In the genomic region with DNA sequence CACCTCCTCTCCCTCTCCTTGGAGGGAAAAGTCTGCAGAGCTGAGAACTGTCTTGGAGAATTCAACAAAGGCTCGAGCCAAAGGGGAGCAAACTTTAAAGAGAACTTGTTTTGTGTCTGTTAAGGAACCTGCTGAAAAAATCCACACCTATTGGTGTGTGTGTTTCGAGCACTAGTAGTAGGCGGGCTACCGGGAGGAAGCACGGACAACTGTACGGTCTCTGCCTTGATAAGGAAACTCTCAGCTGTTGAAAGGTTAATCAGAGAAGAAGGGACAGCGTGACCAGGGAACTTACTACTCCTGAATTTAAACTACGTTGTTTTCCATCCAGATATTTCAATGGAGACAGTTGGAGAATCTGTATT, we compare ENCODE assay signal across 8 mouse cellular contexts.
A peak's percentile ranks its signal among the peaks of the same experiment; 100 is the strongest.
DNase-seq lines count a peak whose midpoint lies in the region; ATAC-seq and TF ChIP-seq lines count a peak whose summit lies in the region.

No protein-coding gene starts in this region.

- H3K9ac ChIP-seq in heart, embryonic 14.5 days (ENCODE audit: low read length), result peak overlapping the region; percentile 89
- peak overlapping the region; percentile 27; the same call in 1 of the 2 replicates for H3K9ac ChIP-seq in ES-E14 (ENCODE audit: insufficient read depth, low read depth, low read length, poor library complexity, severe bottlenecking)

- in situ Hi-C loops in ES-E14 (cut with MboI; ENCODE audit: low sequenced_read_pairs in 2 of 2, unreplicated experiment in 2 of 2), result no loop called here

- H3K27ac ChIP-seq in heart, embryonic 14.5 days (replicated peaks in 1 of 2; ENCODE audit: control insufficient read depth in 1 of 2, insufficient read depth in 1 of 2, low read depth in 2 of 2, low read length in 2 of 2), result peak overlapping the region; percentile 96 to 100
- H3K27ac ChIP-seq in ES-E14 (ENCODE audit: insufficient read depth, low read depth, low read length, poor library complexity, severe bottlenecking), result no peak overlapping the region

- H3K4me2 ChIP-seq in heart, embryonic 14.5 days (ENCODE audit: low read length), result peak overlapping the region; percentile 75

- 0% methylated on average over 8 of the region's 8 CpGs for WGBS in heart, embryonic 14.5 days

- intact Hi-C loops in left cerebral cortex, postnatal 25 days (cut with DNase I), result loop anchor here (1.0 kb wide), 1 partner anchor 60 kb away; no protein-coding TSS in a partner anchor

- ATAC-seq in heart, embryonic 14.5 days (ENCODE audit: insufficient number of reproducible peaks, insufficient read depth, low FRiP score, low read depth), result peak; percentile 17; the same call in 1 of the 2 replicates
- ATAC-seq in granulocyte monocyte progenitor cell, adult 5-6 weeks (replicated peaks; ENCODE audit: poor library complexity, severe bottlenecking), result peak; percentile 24; the same call in 1 of the 2 replicates
- peak; percentile 25; the same call in 1 of the 2 replicates for ATAC-seq in megakaryocyte, adult 5-6 weeks (ENCODE audit: poor library complexity, severe bottlenecking)

- H3K9me3 ChIP-seq in heart, embryonic 14.5 days (ENCODE audit: control insufficient read depth, low read length), result no peaks in the 10 kb centered on the region
- no peaks in the 10 kb centered on the region for H3K9me3 ChIP-seq in ES-E14 (ENCODE audit: control insufficient read depth, insufficient read depth, low read depth, low read length)

- H3K27me3 ChIP-seq in heart, embryonic 14.5 days (ENCODE audit: control insufficient read depth, insufficient read depth, low read length), result no peaks in the 10 kb centered on the region

- H3K4me1 ChIP-seq in heart, embryonic 14.5 days (ENCODE audit: control insufficient read depth in 2 of 2, insufficient read depth in 2 of 2, low read length in 2 of 2), result peaks cover 34 to 72% of the 10 kb centered on the region in 2 experiments
- peaks cover 0 to 17% of the 10 kb centered on the region in 2 experiments; a peak in 2 of 4 replicates for H3K4me1 ChIP-seq in ES-E14 (ENCODE audit: control insufficient read depth in 2 of 2, insufficient read depth in 2 of 2, low read length in 2 of 2, poor library complexity in 1 of 2)

- H3K36me3 ChIP-seq in heart, embryonic 14.5 days (ENCODE audit: control insufficient read depth, insufficient read depth, low read length), result 0 out of 2 replicates have a peak, but pooled peaks cover 3% of the 10 kb centered on the region
- no peaks in the 10 kb centered on the region for H3K36me3 ChIP-seq in ES-E14 (ENCODE audit: control insufficient read depth, insufficient read depth, low read length, poor library complexity, severe bottlenecking)

- DNase-seq in heart, adult 8-10 months (ENCODE audit: low spot score), result no peak
- DNase-seq in ES-E14 (ENCODE audit: low read depth, low spot score), result no peak
- no peak for DNase-seq in left cerebral cortex, postnatal 25 days (ENCODE audit: low spot score in 2 of 2)
- no peak for DNase-seq in urinary bladder, postnatal 10 days (ENCODE audit: low spot score)
- DNase-seq in adrenal gland, postnatal 36 days, result no peak

- H3K4me3 ChIP-seq in heart, embryonic 14.5 days (ENCODE audit: control insufficient read depth in 1 of 2, insufficient read depth in 1 of 2, low read depth in 1 of 2, low read length in 2 of 2), result peak overlapping the region; percentile 57 to 58
- peak overlapping the region; percentile 52 to 68 for H3K4me3 ChIP-seq in ES-E14 (ENCODE audit: insufficient read depth in 1 of 2, low read depth in 1 of 2, low read length in 2 of 2, poor library complexity in 1 of 2, severe bottlenecking in 1 of 2)

TF ChIP-seq in ES-E14, 5 proteins besides CTCF, POLR2A, EP300 and RAD21:
- TF ChIP-seq ZNF384 (IDR thresholded peaks at IDR 0.05; ENCODE audit: low read depth, low read length) (no peak), MAFK (IDR thresholded peaks at IDR 0.05; ENCODE audit: insufficient read depth, low read depth, low read length) (no peak), HCFC1 (IDR thresholded peaks at IDR 0.05; ENCODE audit: borderline replicate concordance, insufficient read depth, low read length) (no peak)
